In the genomic region with DNA sequence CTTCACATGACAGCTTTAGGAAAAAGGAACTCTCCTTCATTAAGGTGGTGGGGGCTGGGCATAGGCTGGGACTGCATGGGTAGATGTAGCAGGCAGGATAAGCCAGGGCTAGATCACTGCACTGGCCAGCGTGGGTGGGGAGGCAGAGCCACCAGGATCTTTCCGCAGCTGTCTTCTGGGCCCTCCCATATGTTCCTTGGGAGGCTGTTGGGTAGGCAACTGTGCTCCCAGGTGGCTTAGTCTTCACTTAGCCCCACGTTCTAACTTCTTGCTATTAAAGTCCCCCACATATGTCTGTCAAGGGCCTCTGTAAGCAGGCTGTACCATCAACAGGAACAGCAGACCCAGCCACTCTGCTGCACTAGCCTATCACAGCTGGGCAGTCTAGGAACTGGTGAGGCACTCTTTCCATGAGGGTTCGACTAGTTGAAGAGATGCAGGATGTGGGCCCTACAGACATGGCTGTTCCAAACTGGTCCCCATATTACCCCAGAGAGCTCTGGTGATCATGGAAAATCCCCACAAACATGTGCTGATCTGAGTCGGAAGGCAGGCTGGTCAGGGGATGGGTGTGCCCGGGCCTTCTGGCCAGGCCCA, we compare ENCODE assay signal across 25 mouse cellular contexts. TPM values are rescaled to one million over a fixed set of nuclear protein-coding genes. Genes with fewer than 3 reads are reported as not detected.
DNase-seq lines count a peak whose midpoint lies in the region; ATAC-seq and TF ChIP-seq lines count a peak whose summit lies in the region.
"Had no signal": no experiment of that assay in that cellular context is flagged by ENCODE, and none has a peak within 500 bp of the region (broad histone marks: within the 10 kb centered on the region; RNA-seq: fewer than 3 reads in every experiment).

No protein-coding gene starts in this region.

- 83% methylated on average over 6 of the region's 6 CpGs for WGBS in limb, embryonic 13.5 days
- WGBS in limb, embryonic 10.5 days = 90% methylated on average over 6 of the region's 6 CpGs

- H3K9ac ChIP-seq in limb, embryonic 13.5 days = no peak overlapping the region
- H3K9ac ChIP-seq: embryonic facial prominence, embryonic 12.5 days; forebrain, embryonic 15.5 days; hindbrain, embryonic 12.5 days; limb, embryonic 15.5 days; liver, embryonic 13.5 days; midbrain, embryonic 13.5 days had no signal

- H3K4me2 ChIP-seq in limb, embryonic 13.5 days (replicated peaks) = no peak overlapping the region
- H3K4me2 ChIP-seq in myocyte (ENCODE audit: low read depth) = no peak overlapping the region
- H3K4me2 ChIP-seq: embryonic facial prominence, embryonic 12.5 days; forebrain, embryonic 15.5 days; hindbrain, embryonic 12.5 days; limb, embryonic 15.5 days; liver, embryonic 13.5 days; midbrain, embryonic 13.5 days had no signal

- H3K36me3 ChIP-seq in limb, embryonic 13.5 days = peaks cover 97% of the 10 kb centered on the region
- H3K36me3 ChIP-seq in limb, embryonic 10.5 days = peaks cover 96% of the 10 kb centered on the region
- peaks cover 87% of the 10 kb centered on the region for H3K36me3 ChIP-seq in E14TG2a.4 (ENCODE audit: insufficient read depth, low read length)
- peaks cover 10% of the 10 kb centered on the region for H3K36me3 ChIP-seq in myocyte (ENCODE audit: control insufficient read depth, insufficient read depth)

- H3ac ChIP-seq in myocyte (ENCODE audit: control insufficient read depth, insufficient read length) = no peak overlapping the region

- H3K4me1 ChIP-seq in limb, embryonic 13.5 days = no peaks in the 10 kb centered on the region
- H3K4me1 ChIP-seq in limb, embryonic 10.5 days = no peaks in the 10 kb centered on the region
- peaks cover 71% of the 10 kb centered on the region for H3K4me1 ChIP-seq in E14TG2a.4 (replicated peaks; ENCODE audit: low read depth, low read length)
- H3K4me1 ChIP-seq: embryonic facial prominence, embryonic 12.5 days; hindbrain, embryonic 12.5 days; liver, embryonic 13.5 days; midbrain, embryonic 13.5 days had no signal

- H3K4me3 ChIP-seq in limb, embryonic 13.5 days = no peak overlapping the region
- no peak overlapping the region for H3K4me3 ChIP-seq in limb, embryonic 10.5 days
- H3K4me3 ChIP-seq in E14TG2a.4 (replicated peaks; ENCODE audit: low read length) (0 out of 2 replicates have a peak overlapping the region, but pooled peaks have one; percentile 20), myocyte (no peak overlapping the region)
- H3K4me3 ChIP-seq: embryonic facial prominence, embryonic 12.5 days; forebrain, embryonic 15.5 days; hindbrain, embryonic 12.5 days; limb, embryonic 15.5 days; liver, embryonic 13.5 days; megakaryocyte, embryonic 14.5 days; midbrain, embryonic 13.5 days had no signal

- H3K9me3 ChIP-seq in limb, embryonic 13.5 days = no peaks in the 10 kb centered on the region
- no peaks in the 10 kb centered on the region for H3K9me3 ChIP-seq in limb, embryonic 10.5 days (replicated peaks)
- H3K9me3 ChIP-seq in E14TG2a.4 (ENCODE audit: low read length) = no peaks in the 10 kb centered on the region
- H3K9me3 ChIP-seq: embryonic facial prominence, embryonic 12.5 days; forebrain, embryonic 15.5 days; hindbrain, embryonic 12.5 days; limb, embryonic 15.5 days; liver, embryonic 13.5 days; megakaryocyte, embryonic 14.5 days; midbrain, embryonic 13.5 days had no signal

- H3K27me3 ChIP-seq in limb, embryonic 13.5 days = no peaks in the 10 kb centered on the region
- no peaks in the 10 kb centered on the region for H3K27me3 ChIP-seq in limb, embryonic 10.5 days (ENCODE audit: low read depth, poor library complexity, severe bottlenecking)
- H3K27me3 ChIP-seq in E14TG2a.4 (ENCODE audit: insufficient read depth, low read length) = no peaks in the 10 kb centered on the region
- no peaks in the 10 kb centered on the region for H3K27me3 ChIP-seq in myocyte (ENCODE audit: control insufficient read depth, insufficient read depth, insufficient read length)
- H3K27me3 ChIP-seq: embryonic facial prominence, embryonic 12.5 days; forebrain, embryonic 15.5 days; hindbrain, embryonic 12.5 days; limb, embryonic 15.5 days; liver, embryonic 13.5 days; megakaryocyte, embryonic 14.5 days; midbrain, embryonic 13.5 days had no signal

- TF ChIP-seq POLR2A in myocyte (IDR thresholded peaks at IDR 0.05; ENCODE audit: insufficient read length, low read depth) = no peak

- no peak for DNase-seq in limb, embryonic 10.5 days (ENCODE audit: low spot score)
- DNase-seq in urinary bladder, postnatal 4 days (ENCODE audit: low spot score in 2 of 2) = no peak
- no peak for DNase-seq in kidney, postnatal 14 days
- DNase-seq: adrenal gland, postnatal 14 days; embryo, embryonic 11 days; kidney, adult 8-10 months; liver, embryonic 13.5 days; lung, adult 18-20 months; lung, postnatal 4 days; thymus, adult 2 months; thymus, postnatal 36 days had no signal

- no peak overlapping the region for H3K27ac ChIP-seq in limb, embryonic 13.5 days
- no peak overlapping the region for H3K27ac ChIP-seq in limb, embryonic 10.5 days
- H3K27ac ChIP-seq: embryonic facial prominence, embryonic 12.5 days; forebrain, embryonic 15.5 days; hindbrain, embryonic 12.5 days; hindbrain, postnatal 0 days; kidney, postnatal 0 days; limb, embryonic 15.5 days; liver, embryonic 13.5 days; midbrain, embryonic 13.5 days had no signal

- no peak for TF ChIP-seq CTCF in E14TG2a.4 (conservative IDR thresholded peaks at IDR 0.05; ENCODE audit: low read length)

- H3K79me2 ChIP-seq in myocyte (ENCODE audit: control insufficient read depth, insufficient read depth) = no peaks in the 10 kb centered on the region

- ATAC-seq in limb, embryonic 13.5 days (ENCODE audit: low FRiP score, low read depth) = 0 out of 2 replicates have a peak, but pooled peaks have one; percentile 17
- peak; percentile 66 for ATAC-seq in CD4-positive, CD25-positive, alpha-beta regulatory T cell, adult 4 months
- ATAC-seq: forebrain, embryonic 15.5 days; hindbrain, postnatal 0 days; intestine, embryonic 16.5 days; lung, postnatal 0 days; midbrain, embryonic 13.5 days had no signal

TF ChIP-seq in myocyte, 11 proteins besides CTCF, POLR2A, EP300 and RAD21:
- TF ChIP-seq MYOD1 (IDR thresholded peaks at IDR 0.05; ENCODE audit: control insufficient read depth in 1 of 3, insufficient read length in 2 of 3, low read depth in 2 of 3) (peak in 2 of 3 experiments; percentile 66 to 82), MAX (IDR thresholded peaks at IDR 0.05; ENCODE audit: low read depth) (no peak), MYOG (IDR thresholded peaks at IDR 0.05; ENCODE audit: control insufficient read depth in 1 of 3, insufficient read depth in 1 of 3, insufficient read length in 2 of 3, low read depth in 2 of 3) (peak in 2 of 3 experiments; percentile 66 to 85), E2F4 (IDR thresholded peaks at IDR 0.05; ENCODE audit: insufficient read depth) (no peak), TCF12 (IDR thresholded peaks at IDR 0.05; ENCODE audit: insufficient read depth, poor library complexity, severe bottlenecking) (peak; percentile 14)

RNA-seq across cellular contexts. Expression of a gene that starts 6.6 kb away (rescaled TPM):
- polyA plus RNA-seq in limb, embryonic 13.5 days (2015; fragmentation: Nextera tagmentation; extraction: Ambion mirVana) = 3.1 TPM in 2 replicates
- polyA plus RNA-seq in limb, embryonic 10.5 days (2016; fragmentation: Nextera tagmentation; extraction: Ambion mirVana) = 0.83 and 0.96 TPM in 2 replicates
- 10 to 100 TPM in 1 of 2 experiments, 1 to 10 TPM in 1; 9.2 to 19.4 TPM for polyA plus RNA-seq in CD4-positive, CD25-positive, alpha-beta regulatory T cell, adult 4 months (2017; shearing (Covaris generic))
- 0.12 TPM for polyA plus RNA-seq in myocyte (2012; fragmentation: generic; extraction: Trizol)
